Mouse (Mus musculus) neural tube, embryonic 15.5 days (tissue): ENCODE data around the gene Fchsd2. TPM values are rescaled to one million over a fixed set of nuclear protein-coding genes. Genes with fewer than 3 reads are reported as not detected.

Source experiments
- polyA plus RNA-seq: library from polyadenylated mRNA; unstranded; fragments of >200 nt; fragmentation: Nextera tagmentation; extraction: Ambion mirVana; gene quantifications from 2 replicates; pipeline ENCODE4 v1.2.1, GENCODE M21; 2015

The Fchsd2 gene
- polyA plus RNA-seq, 1 experiment from 2014 or later: 39.4 TPM

Other genes with a start within 250 kb of the Fchsd2 start
- 5.9 and 6.3 TPM in 2 replicates for gene Relt, start 229.4 kb upstream of the Fchsd2 start, polyA plus RNA-seq
- 12.2 and 12.9 TPM in 2 replicates for gene Arhgef17, start 160.8 kb upstream of the Fchsd2 start, polyA plus RNA-seq
- 4.1 and 4.6 TPM in 2 replicates for gene P2ry6, start 118.2 kb upstream of the Fchsd2 start, polyA plus RNA-seq
- gene P2ry2, start 80.0 kb upstream of the Fchsd2 start, polyA plus RNA-seq: 0.81 and 1.5 TPM in 2 replicates
- 28.3 and 33.1 TPM in 2 replicates for gene Atg16l2, start 209.4 kb downstream of the Fchsd2 start, polyA plus RNA-seq
- 12.8 and 25.3 TPM in 2 replicates for gene Stard10, start 224.2 kb downstream of the Fchsd2 start, polyA plus RNA-seq